Mouse (Mus musculus): ENCODE results near the gene Otx1. TPM values are rescaled to one million over a fixed set of nuclear protein-coding genes. Genes with fewer than 3 reads are reported as not detected.

Gene Otx1
- polyA plus RNA-seq, 1 experiment from 2014 or later, result not detected

GRCm38 (mm10) chr11:21995534-21996324 is 7.0 kb downstream of the Otx1 start:
- H3K4me3 ChIP-seq (ENCODE audit: low read depth, low read length), result no peak overlapping the region
- H3K4me1 ChIP-seq (ENCODE audit: control insufficient read depth, insufficient read depth, low read length), result peaks cover 4% of the 10 kb centered on the region; the same call in 1 of the 2 replicates
- H3K9ac ChIP-seq (ENCODE audit: low read length), result no peak overlapping the region
- H3K27me3 ChIP-seq (ENCODE audit: control insufficient read depth, insufficient read depth, low read length), result peaks cover 94% of the 10 kb centered on the region
- no peaks in the 10 kb centered on the region for H3K36me3 ChIP-seq (ENCODE audit: control insufficient read depth, insufficient read depth, low read length)
- no peak overlapping the region for H3K27ac ChIP-seq (ENCODE audit: low read depth, low read length)
- ATAC-seq (ENCODE audit: insufficient read depth, low FRiP score, low TSS enrichment) (no peak), DNase-seq (ENCODE audit: low spot score) (peak; percentile 52)
- 2% methylated on average over 27 of the region's 27 CpGs for WGBS
- no peaks in the 10 kb centered on the region for H3K9me3 ChIP-seq (ENCODE audit: control insufficient read depth, low read length)
- H3K4me2 ChIP-seq (ENCODE audit: low read depth), result no peak overlapping the region

- H3K9ac ChIP-seq (ENCODE audit: low read length), result no peak overlapping the region
- no peak overlapping the region for H3K4me3 ChIP-seq (ENCODE audit: low read depth, low read length)
Measured at GRCm38 (mm10) chr11:21994377-21995370, 8.0 kb downstream of the Otx1 start.

GRCm38 (mm10) chr11:21993597-21994376 is 8.9 kb downstream of the Otx1 start:
- WGBS, result 1% methylated on average over 47 of the region's 47 CpGs
- Histone ChIP-seq H3K4me2 (ENCODE audit: low read depth) (no peak overlapping the region), H3K27ac (ENCODE audit: low read depth, low read length) (no peak overlapping the region), H3K9me3 (ENCODE audit: control insufficient read depth, low read length) (no peaks in the 10 kb centered on the region), H3K4me3 (ENCODE audit: low read depth, low read length) (no peak overlapping the region), H3K36me3 (ENCODE audit: control insufficient read depth, insufficient read depth, low read length) (no peaks in the 10 kb centered on the region), H3K27me3 (ENCODE audit: control insufficient read depth, insufficient read depth, low read length) (peaks cover 85% of the 10 kb centered on the region), H3K9ac (ENCODE audit: low read length) (no peak overlapping the region), H3K4me1 (ENCODE audit: control insufficient read depth, insufficient read depth, low read length) (peaks cover 4% of the 10 kb centered on the region; the same call in 1 of the 2 replicates)
- peak; percentile 60 for DNase-seq (ENCODE audit: low spot score)
- ATAC-seq (ENCODE audit: insufficient read depth, low FRiP score, low TSS enrichment), result 0 out of 2 replicates have a peak, but pooled peaks have one; percentile 3

More at GRCm38 (mm10) chr11:21994377-21995370, 8.0 kb downstream of the Otx1 start:
- Histone ChIP-seq H3K4me1 (ENCODE audit: control insufficient read depth, insufficient read depth, low read length) (peaks cover 4% of the 10 kb centered on the region; the same call in 1 of the 2 replicates), H3K36me3 (ENCODE audit: control insufficient read depth, insufficient read depth, low read length) (no peaks in the 10 kb centered on the region), H3K4me2 (ENCODE audit: low read depth) (no peak overlapping the region), H3K27ac (ENCODE audit: low read depth, low read length) (no peak overlapping the region), H3K27me3 (ENCODE audit: control insufficient read depth, insufficient read depth, low read length) (peaks cover 87% of the 10 kb centered on the region), H3K9me3 (ENCODE audit: control insufficient read depth, low read length) (no peaks in the 10 kb centered on the region)
- ATAC-seq (ENCODE audit: insufficient read depth, low FRiP score, low TSS enrichment) (no peak), DNase-seq (ENCODE audit: low spot score) (peak; percentile 48)
- 1% methylated on average over 34 of the region's 34 CpGs for WGBS

- no peak overlapping the region for H3K4me3 ChIP-seq (ENCODE audit: low read depth, low read length)
- no peaks in the 10 kb centered on the region for H3K9me3 ChIP-seq (ENCODE audit: control insufficient read depth, low read length)
- 0 out of 2 replicates have a peak overlapping the region, but pooled peaks have one; percentile 1 for H3K4me2 ChIP-seq (ENCODE audit: low read depth)
- WGBS, result under 1% methylated on average over 79 of the region's 96 CpGs
- H3K36me3 ChIP-seq (ENCODE audit: control insufficient read depth, insufficient read depth, low read length), result no peaks in the 10 kb centered on the region
- H3K27ac ChIP-seq (ENCODE audit: low read depth, low read length), result no peak overlapping the region
- H3K9ac ChIP-seq (ENCODE audit: low read length), result no peak overlapping the region
- H3K27me3 ChIP-seq (ENCODE audit: control insufficient read depth, insufficient read depth, low read length), result peaks cover 82% of the 10 kb centered on the region
- ATAC-seq (ENCODE audit: insufficient read depth, low FRiP score, low TSS enrichment), result peak; percentile 56; the same call in 1 of the 2 replicates
- H3K4me1 ChIP-seq (ENCODE audit: control insufficient read depth, insufficient read depth, low read length), result peaks cover 4% of the 10 kb centered on the region; the same call in 1 of the 2 replicates
- peak; percentile 57 for DNase-seq (ENCODE audit: low spot score)
Measured at GRCm38 (mm10) chr11:21992761-21993596, 9.7 kb downstream of the Otx1 start.

- Histone ChIP-seq H3K4me3 (ENCODE audit: low read depth, low read length) (no peak overlapping the region), H3K4me1 (ENCODE audit: control insufficient read depth, insufficient read depth, low read length) (no peaks in the 10 kb centered on the region), H3K4me2 (ENCODE audit: low read depth) (no peak overlapping the region), H3K27ac (ENCODE audit: low read depth, low read length) (no peak overlapping the region), H3K9ac (ENCODE audit: low read length) (no peak overlapping the region), H3K36me3 (ENCODE audit: control insufficient read depth, insufficient read depth, low read length) (no peaks in the 10 kb centered on the region), H3K9me3 (ENCODE audit: control insufficient read depth, low read length) (no peaks in the 10 kb centered on the region), H3K27me3 (ENCODE audit: control insufficient read depth, insufficient read depth, low read length) (peaks cover 38% of the 10 kb centered on the region)
- ATAC-seq (ENCODE audit: insufficient read depth, low FRiP score, low TSS enrichment) (no peak), DNase-seq (ENCODE audit: low spot score) (no peak)
- WGBS, result 77% methylated on average over 1 of the region's 1 CpGs
Measured at GRCm38 (mm10) chr11:21988398-21988946, 14.2 kb downstream of the Otx1 start.

GRCm38 (mm10) chr11:21985118-21985517 is 17.6 kb downstream of the Otx1 start:
- Histone ChIP-seq H3K4me3 (ENCODE audit: low read depth, low read length) (no peak overlapping the region), H3K4me2 (ENCODE audit: low read depth) (no peak overlapping the region), H3K36me3 (ENCODE audit: control insufficient read depth, insufficient read depth, low read length) (no peaks in the 10 kb centered on the region), H3K4me1 (ENCODE audit: control insufficient read depth, insufficient read depth, low read length) (no peaks in the 10 kb centered on the region), H3K27me3 (ENCODE audit: control insufficient read depth, insufficient read depth, low read length) (peaks cover 16% of the 10 kb centered on the region), H3K9ac (ENCODE audit: low read length) (no peak overlapping the region), H3K9me3 (ENCODE audit: control insufficient read depth, low read length) (no peaks in the 10 kb centered on the region), H3K27ac (ENCODE audit: low read depth, low read length) (no peak overlapping the region)
- ATAC-seq (ENCODE audit: insufficient read depth, low FRiP score, low TSS enrichment), result no peak
- DNase-seq (ENCODE audit: low spot score), result no peak
- WGBS, result 50% methylated on average over 1 of the region's 1 CpGs

- no peak for DNase-seq (ENCODE audit: low spot score)
- H3K9me3 ChIP-seq (ENCODE audit: control insufficient read depth, low read length), result no peaks in the 10 kb centered on the region
- no peak overlapping the region for H3K9ac ChIP-seq (ENCODE audit: low read length)
- H3K4me1 ChIP-seq (ENCODE audit: control insufficient read depth, insufficient read depth, low read length), result no peaks in the 10 kb centered on the region
- no peak overlapping the region for H3K27ac ChIP-seq (ENCODE audit: low read depth, low read length)
- H3K36me3 ChIP-seq (ENCODE audit: control insufficient read depth, insufficient read depth, low read length), result no peaks in the 10 kb centered on the region
- ATAC-seq (ENCODE audit: insufficient read depth, low FRiP score, low TSS enrichment), result no peak
- H3K4me3 ChIP-seq (ENCODE audit: low read depth, low read length), result no peak overlapping the region
- 74% methylated on average over 5 of the region's 5 CpGs for WGBS
- H3K27me3 ChIP-seq (ENCODE audit: control insufficient read depth, insufficient read depth, low read length), result no peaks in the 10 kb centered on the region
- no peak overlapping the region for H3K4me2 ChIP-seq (ENCODE audit: low read depth)
Measured at GRCm38 (mm10) chr11:21974005-21974531, 28.6 kb downstream of the Otx1 start.
